Mouse (Mus musculus) granulocyte monocyte progenitor cell, adult 5-6 weeks (primary cell): Measurements from ENCODE around the gene Krt33b. TPM values are rescaled to one million over a fixed set of nuclear protein-coding genes. Genes with fewer than 3 reads are reported as not detected.
A peak's percentile ranks its signal among the peaks of the same experiment; 100 is the strongest.

Source experiments
- ATAC-seq: replicated peaks from 2 replicates; pipeline ENCODE4 v1.8.0; 2016; ENCODE audit warnings: mild to moderate bottlenecking, moderate TSS enrichment, inconsistent platforms; ENCODE audit not compliant: poor library complexity, severe bottlenecking
- total RNA-seq, 2 experiments: library from RNA; stranded (forward) in 1 of 2; stranded (reverse) in 1 of 2; fragments of 200-712, 200-1000 nt in 1 of 2; fragments of >200 nt in 1 of 2; fragmentation: Nextera tagmentation in 1 of 2; gene quantifications; 2 replicates each; pipeline ENCODE4 v1.2.3; 2014 to 2017

Gene Krt33b
- total RNA-seq (2014; fragmentation: Nextera tagmentation) (not detected in 2 replicates), total RNA-seq (2017) (not detected in 2 replicates)

DNA sequence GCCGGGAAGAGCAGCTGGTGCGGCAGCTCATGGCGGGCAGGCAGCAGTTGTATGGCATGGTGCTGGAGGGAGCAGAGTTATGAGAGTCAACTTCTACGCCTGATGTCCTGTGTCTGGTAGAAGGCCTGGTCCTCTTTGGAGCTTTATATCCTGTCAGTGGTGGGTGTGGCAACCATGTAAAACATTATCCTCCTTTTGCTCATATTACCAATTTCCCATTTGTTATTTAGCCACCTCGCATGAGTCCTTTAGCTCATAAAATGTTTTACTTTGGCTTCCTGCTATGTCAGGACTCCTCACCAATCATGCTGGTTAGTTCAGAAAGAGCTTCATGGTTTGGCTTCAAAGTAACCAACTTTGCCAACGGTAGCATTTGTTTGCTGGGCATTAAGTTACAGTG lies at the start of gene Krt33b:
TSS of gene Krt33b (minus strand) at position 101 of the 400 bp plus-strand sequence.
- ATAC-seq, result no peak

DNA sequence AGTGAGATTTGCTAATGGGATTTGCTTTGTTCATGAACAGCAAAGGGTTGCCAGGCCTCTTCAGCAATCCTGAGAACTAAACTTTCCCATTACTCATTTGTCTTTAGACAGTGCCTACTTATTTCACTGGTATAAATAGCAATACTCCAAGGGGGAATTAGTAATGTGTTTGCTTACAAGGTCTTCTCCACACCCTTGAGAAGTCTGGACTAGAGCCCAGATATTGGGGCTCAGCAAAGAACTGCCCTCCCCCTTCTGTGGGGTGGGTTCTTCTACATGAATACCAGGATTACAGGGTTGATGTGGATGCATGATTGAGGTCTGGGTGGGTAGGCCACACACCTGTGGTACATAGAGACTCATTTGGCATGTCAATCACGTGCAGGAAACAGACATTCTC lies 44.2 kb upstream of the Krt33b start:
- ATAC-seq, result no peak

DNA sequence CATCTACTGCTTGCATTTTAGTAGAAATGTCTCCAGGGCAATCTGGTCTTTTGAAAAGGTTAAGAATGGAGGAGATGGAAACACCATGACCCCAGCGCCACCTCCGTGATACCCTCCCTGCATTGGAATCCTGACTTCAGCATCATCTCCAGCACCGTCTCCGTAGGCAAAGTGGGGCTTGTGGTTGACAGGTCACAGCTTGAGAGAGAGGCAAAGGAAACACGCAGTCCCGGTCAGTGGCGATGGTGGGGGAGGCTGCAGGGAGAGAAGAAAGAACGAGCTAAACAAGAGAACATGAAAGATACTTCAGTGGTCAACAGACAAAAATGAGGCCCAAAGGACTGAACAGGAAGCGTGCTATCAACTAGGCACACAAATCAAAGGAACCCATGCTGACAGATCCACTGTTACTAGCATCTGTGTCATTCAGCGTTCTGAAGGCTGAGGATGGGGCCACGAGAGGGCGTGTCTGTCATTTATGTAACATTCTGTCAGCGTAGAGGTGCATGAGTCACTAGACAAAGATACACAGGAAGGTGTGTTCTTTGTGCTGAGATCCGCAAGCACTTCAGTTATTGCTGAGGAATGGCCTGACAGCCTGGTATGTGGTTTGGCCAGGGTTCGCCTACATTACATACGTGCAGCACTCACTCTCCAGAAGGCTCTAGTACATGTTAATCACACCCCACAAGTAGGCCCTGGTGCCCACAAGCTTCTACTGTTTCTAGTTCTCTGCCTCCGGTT lies 37.8 kb upstream of the Krt33b start:
- ATAC-seq, result no peak

DNA sequence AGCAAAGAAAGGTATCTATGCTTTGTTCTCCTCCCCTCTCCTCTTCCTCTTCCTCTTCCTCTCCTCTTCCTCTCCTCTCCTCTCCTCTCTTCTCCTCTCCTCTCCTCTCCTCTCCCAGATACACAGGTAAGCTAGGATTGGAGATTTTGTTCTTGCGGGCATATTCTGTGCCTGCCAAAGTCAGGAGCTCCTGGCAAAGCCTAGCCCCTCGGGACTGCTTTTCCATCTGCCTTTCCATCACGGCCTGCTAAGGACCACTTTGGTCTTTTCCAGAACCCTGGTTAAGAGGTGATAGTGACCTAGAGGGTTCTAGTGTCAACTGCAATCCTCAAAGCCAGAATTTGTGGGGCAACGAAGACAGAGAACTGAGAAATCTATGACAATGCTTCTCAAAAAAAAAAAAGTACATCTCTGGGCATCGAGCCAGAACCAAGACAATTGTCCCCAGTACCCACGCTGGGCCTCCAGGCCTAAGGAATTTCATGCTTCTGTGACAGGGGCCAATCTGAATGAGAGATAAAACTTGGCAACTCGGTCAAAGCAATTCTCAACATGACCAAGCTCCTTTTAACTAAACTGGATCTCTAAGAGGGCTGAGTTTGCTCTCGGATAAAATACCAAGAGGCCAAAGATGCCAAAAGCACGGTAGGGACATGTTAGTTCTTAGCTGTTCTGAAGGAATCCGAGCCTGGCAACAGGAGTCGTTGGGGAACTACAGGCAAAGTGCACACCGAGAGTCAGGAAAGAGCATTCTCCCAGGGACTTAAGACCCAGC lies 36.8 kb upstream of the Krt33b start:
- ATAC-seq, result no peak

DNA sequence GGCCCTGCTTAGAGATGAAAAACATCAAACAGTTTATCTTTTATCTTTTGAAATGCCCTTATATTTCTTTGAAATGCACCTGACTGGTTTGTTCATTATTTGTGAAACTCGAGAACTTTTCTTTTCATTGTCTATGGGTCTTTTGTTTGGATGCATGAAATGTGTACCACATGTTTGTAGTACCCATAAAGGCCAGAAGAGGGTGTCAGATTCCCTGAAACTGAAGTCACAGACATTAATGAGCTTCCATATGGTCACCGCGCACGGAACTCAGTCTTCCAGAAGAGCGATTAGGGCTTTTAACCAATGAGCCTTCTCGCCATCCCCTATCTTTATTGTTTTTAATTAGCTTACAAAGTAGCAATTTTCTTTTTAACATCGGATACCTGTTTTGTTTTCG lies 29.2 kb upstream of the Krt33b start:
- no peak for ATAC-seq

DNA sequence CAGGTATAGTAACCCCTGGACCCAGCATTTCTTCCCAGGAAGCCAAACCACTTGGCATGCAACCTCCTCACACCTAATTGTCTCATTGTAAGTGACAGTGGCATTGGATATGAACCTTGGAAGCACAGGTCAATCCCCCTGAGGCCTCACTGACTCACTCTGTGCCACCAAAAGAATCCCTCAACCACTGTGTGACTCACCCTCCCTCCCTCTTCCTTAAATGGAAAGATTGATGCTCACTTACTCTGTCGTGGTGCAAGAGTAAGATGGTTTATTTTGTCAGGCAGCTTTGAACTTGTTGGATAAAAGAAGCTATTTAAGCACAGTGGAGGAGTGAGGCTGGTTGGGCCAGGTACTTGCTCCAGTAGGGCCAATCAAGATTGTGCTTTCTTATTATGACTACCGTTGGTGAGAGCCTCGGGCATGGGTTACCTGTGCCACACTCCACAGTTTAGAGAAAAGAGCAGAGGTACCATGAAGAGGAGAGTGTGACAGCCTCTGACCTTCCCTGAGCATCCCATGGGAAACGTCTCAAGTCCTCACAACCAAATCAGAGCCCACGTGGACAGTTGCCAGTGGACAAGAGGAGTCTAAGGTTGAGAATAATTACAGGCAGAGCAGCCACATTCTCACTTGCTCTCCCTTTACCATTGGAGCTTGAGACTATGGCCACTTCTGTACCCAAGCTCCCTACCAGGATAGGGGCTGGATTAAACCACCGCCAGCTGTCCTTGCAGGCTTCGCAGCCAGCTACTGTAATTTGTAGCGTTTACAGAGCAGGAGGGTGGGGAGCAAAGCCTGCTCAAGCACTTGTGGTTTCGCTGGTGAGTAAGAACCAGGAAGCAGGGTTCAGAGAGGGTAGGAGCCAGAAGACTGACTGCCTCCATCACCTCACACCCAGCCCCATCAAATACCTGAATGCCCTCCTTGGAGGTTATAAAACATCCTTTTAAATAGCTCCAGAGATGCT lies 26.3 kb upstream of the Krt33b start:
- ATAC-seq, result no peak

DNA sequence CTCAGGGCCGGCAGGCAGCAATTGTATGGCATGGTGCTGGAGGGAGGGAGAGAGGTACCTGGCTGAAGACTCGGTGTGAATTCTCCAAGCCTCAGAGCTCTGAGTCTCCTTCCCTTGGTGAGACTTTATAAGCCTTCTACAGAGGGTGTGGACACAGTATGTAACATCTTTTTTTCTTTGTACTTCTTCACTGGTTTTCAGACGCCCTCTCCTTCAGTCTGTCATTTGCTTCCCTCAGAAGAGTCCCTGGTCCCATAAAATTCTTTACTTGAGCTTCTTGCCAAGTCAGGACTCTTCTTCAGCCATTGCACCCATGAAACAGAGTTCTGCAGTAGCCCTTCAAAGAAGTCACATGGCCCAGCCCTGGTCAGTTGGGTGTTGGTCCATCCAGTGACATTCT lies 20.8 kb upstream of the Krt33b start, which contains the start of gene Krt31:
TSS of gene Krt31 (minus strand) at position 101 of the 400 bp plus-strand sequence.
- no peak for ATAC-seq

DNA sequence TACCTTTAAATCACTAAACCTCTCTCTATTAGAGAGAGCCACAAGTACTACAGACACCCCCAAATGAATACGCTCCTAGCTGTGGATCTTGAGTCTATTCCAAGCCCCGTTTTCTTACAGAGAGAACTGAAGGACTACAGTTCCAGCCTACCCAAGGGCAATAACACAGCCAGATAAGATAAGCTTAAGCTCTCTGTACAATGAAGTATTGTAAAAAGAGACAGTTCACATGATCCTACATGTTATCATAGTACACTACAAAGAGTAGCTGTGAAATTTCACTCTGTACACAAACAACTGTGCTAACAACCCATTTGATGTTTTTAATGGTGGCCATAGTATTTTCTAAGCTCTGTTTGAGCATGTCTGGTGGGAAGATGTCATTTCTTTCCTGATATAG lies 17.5 kb upstream of the Krt33b start:
- no peak for ATAC-seq

DNA sequence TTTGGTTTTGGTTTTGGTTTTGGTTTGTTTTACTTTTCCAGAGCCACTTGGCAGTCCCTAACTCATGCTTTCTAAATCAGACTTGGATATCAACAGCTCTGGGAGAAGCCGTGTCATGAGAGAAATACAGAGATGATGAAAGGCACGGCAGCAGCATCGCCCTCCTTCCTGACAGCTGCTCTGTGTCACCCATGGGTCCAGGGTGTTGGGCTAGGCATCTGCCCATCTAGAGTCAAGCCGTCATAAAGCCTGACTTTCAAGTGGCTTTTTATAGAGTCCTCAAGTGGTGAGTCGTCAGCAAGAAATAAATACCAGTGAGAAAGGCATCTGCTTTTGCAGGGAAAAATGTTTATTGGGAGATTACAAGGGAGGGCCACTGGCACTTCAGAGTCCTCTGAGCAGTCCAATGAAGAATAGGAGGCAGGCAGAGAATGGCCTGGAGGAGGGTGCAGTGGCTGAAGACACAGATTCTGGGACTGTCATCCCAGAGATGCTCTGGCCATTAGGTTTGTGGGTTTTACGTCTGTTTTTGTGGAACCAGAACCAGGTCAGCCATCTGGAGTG lies 16.7 kb upstream of the Krt33b start:
- no peak for ATAC-seq

DNA sequence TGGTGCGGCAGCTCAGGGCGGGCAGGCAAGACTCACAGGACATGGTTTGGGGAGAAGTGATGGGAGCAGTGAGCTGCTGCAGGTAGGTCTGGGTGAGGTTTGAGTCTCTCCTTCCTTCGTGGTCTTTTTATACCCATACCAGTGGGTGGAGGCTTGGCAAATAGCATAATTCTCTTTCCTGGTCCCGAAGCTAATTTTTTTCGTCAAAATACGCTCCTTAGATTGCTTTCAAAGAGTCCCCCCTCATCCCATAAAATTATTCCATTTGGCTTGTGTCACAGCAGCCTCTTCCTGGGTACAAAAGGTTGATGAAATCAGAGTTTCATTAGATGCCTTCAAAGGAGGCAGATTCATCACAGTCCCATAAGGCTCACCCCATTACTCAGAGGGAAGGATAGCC lies 11.8 kb upstream of the Krt33b start, which contains the start of gene Krt34:
TSS of gene Krt34 (minus strand) at position 101 of the 400 bp plus-strand sequence.
- no peak for ATAC-seq

DNA sequence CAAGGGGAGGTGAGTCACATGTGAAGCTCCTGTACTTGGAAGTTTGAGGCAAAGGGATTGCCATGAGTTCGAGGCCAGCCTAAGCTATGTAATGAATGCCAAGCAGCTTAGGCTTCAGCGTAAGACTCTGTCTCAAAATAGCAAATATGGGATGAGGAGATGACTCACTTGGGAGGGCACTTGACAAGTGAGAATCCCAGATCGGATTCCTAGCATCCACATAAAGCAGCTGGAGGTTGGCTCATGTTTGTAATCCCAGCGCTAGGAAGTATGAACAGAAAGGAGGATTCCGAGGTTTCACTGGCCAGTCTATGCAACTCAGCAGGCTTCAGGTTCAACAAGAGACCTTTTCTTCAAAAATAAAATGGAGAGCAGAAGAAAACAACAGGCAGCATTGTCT lies 8.2 kb downstream of the Krt33b start:
- ATAC-seq, result no peak

DNA sequence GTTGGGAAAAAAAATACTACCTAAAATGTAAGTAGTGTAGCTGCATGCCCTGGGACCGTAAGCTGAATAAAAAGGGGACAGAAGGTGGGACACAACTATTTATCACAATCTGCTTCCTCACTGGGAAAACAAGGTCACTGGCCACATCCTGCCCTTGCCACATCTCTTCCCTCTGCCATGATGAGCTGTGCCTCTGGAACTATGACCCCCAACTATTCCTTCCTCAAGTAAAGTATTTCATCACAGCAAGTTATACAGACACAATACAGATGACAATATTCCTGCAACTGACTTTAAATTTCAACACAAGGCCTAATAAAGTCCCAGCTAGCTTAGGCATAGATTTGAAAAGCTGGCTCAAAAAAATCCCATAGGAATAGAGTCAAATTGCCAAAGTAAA lies 10.2 kb downstream of the Krt33b start:
- ATAC-seq, result no peak

DNA sequence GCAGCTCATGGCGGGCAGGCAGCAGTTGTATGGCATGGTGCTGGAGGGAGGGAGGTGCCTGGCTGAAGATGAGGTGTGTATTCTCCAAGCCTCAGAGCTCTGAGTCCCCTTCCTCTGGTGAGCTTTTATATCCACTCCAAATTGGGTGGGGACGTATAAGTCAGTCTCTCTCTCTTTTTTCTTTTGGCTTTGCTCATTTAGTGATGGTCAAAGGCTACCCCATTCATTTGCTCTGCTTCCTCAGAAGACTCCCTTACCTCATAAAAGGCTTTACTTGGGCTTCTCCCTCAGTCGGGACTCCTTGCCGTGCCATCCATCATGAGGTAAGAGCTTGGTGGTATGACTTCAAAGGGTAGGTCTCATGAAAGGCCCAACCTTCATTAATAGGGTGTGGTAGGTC lies 13.6 kb downstream of the Krt33b start, which contains the start of gene Krt33a:
TSS of gene Krt33a (minus strand) at position 101 of the 400 bp plus-strand sequence.
- ATAC-seq, result no peak

DNA sequence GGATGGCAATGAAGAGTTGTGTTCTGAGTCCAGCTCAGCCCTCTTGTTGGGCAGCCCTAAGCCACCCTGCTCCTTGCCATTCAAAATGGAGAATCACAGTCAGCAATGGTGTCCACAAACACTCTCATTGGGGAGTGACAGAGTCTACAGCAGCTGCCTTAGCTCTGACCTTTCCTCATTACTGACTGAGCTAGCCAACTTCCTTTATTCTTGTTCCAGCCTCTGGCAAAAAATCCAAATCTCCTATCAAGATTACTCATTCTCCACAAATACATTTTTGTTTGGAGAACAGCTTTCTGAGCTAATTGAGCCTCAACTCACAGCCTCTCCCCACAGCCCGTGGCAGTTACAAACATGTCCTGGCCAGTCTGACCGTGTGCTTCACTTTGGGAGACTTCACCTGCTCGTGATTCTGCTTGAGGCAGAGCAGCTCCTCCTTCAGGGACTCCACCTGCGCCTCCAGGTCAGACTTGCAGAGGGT lies 15.9 kb downstream of the Krt33b start:
- ATAC-seq, result no peak

DNA sequence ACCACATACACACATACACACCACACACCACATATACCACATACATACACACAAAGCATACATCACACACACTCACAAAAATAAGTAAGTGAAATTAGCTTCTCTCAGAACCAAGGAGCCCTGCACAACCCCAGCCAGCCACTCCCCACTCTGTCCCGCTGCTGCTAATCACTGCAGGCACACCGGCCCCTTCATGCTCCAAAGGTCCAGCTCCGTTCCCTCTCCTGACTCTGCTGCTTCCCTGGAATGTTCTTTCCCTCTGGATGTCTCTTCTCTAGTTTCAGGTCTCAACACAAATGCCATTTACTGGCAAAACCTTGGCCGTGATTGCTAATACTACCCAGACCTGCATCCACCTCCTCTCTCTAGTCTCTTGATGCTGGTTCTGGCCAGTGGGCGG lies 19.0 kb downstream of the Krt33b start:
- no peak for ATAC-seq

DNA sequence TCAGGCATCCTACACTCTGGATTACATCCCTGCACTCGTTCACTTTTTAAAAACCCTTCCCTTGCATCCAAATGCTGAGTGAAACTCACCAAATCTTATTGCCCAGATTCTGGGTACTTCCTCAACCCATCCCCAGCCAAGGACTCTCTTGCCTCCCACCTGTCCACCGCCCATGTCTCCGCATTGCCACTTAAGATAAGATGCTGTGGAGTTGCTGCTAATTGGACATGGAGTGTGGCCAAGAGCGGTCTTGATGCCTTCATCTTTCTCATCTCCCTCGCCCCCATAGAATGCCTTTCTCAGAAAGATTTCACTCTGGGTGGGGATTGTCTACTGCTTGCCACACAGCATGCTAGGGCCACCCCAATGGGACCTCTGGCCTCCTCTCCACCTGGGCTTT lies 21.3 kb downstream of the Krt33b start:
- ATAC-seq, result no peak

DNA sequence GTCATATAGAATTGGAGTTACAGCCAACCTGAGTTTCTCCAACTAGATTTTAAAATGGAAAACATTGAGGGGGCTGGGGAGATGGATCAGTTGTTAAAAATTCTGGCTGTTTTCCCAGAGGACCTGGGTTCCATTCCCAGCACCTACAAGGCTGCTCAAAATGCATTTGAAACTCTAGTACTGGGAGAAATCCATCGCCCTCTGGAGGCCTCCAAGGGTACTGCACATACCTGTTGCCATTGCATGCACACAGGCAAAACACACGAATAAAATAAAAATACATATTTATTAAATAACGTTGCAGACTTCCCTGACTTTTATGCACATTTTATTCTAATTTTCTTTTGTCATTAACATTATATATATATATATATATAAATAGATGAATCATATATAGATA lies 23.0 kb downstream of the Krt33b start:
- no peak for ATAC-seq

DNA sequence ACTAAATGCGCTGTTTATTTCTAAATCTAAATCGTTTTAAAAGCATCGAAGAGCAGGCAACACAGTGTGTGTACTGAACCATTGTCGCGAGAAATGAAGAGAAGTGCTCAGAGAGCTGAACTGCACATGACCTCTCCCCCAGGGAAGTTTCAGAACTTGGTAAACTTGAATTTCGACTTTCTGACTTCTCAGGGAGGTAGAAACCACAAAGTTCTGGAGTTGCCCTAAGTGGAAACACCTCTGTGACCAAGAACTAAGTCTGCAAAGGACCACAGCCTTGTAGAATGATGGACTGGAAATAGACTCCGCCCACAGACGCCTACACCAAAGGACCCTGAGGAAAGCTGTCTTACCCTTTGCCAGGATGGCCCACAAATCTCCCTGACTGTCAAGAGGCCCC lies 23.8 kb downstream of the Krt33b start:
- ATAC-seq, result no peak

DNA sequence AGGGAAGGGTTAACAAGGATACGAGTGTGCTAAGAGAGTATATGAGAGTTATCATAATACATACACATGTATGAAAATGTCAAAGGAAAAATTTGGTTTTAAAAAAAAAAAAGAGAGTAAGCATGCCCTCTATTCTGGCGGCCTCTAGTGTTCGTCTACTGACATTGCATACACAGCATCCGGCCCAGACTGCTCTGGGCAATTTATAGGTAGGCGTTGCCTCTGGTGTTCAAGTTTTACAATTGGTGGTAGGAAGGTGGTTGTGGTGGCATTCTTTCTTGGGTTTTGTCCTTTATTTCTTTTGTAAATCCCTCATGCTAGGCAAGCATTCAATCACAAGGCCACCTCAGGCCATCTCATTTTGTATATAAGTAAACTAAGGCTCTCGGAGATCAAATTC lies 24.8 kb downstream of the Krt33b start:
- ATAC-seq, result peak; percentile 56; the same call in 1 of the 2 replicates

DNA sequence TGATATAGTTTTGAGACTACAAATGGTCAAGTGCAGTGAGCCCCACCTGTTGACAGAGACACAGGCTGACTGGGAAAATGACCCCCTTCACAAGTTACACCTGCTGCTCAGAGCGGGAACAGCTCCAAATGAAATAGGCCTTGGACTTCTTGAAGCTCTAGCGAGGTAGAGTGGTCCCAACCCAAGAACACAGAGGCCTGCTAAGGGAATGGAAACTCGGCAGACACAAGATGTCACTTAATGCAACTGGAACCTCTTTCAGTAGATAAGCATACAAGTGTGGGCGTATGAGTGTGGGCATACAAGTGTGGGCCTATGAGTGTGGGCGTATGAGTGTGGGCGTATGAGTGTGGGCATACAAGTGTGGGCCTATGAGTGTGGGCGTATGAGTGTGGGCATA lies 30.6 kb downstream of the Krt33b start:
- ATAC-seq, result no peak
